Mouse (Mus musculus) forebrain, embryonic 14.5 days (tissue): Measurements from ENCODE around the gene Sdc3. TPM values are rescaled to one million over a fixed set of nuclear protein-coding genes. Genes with fewer than 3 reads are reported as not detected.
A peak's percentile ranks its signal among the peaks of the same experiment; 100 is the strongest.

Experiments
- ATAC-seq: fragments of 200-750 bp; cut with Nextera tagmentation; 2 replicates; pipeline ENCODE4 v1.8.0; 2017; ENCODE audit warnings: mild to moderate bottlenecking, moderate library complexity
- DNase-seq: peaks from one replicate; pipeline ENCODE4 v3.0.0-alpha.2; 2015; ENCODE audit warnings: low spot score
- H3K27ac ChIP-seq: fragments of 300-500 bp; sonication (generic); 2 replicates; pipeline ENCODE4 v1.5.1; 2014; ENCODE audit warnings: low read depth, mild to moderate bottlenecking, control low read depth, low read length, moderate library complexity
- H3K27me3 ChIP-seq: fragments of 300-500 bp; sonication (generic); replicated peaks from 2 replicates; pipeline ENCODE4 v1.6.1; 2014; ENCODE audit warnings: low read length, control low read depth, mixed read lengths; ENCODE audit not compliant: control insufficient read depth, insufficient read depth
- H3K36me3 ChIP-seq: fragments of 300-500 bp; sonication (generic); 2 replicates; pipeline ENCODE4 v1.6.1; 2014; ENCODE audit warnings: low read length, control low read depth; ENCODE audit not compliant: control insufficient read depth, insufficient read depth
- H3K4me1 ChIP-seq: fragments of 300-500 bp; sonication (generic); 2 replicates; pipeline ENCODE4 v1.6.1; 2014; ENCODE audit warnings: antibody characterized with exemption, low read length, control low read depth; ENCODE audit not compliant: control insufficient read depth, insufficient read depth
- H3K4me2 ChIP-seq: fragments of 300-500 bp; sonication (generic); 2 replicates; pipeline ENCODE4 v1.6.1; 2014; ENCODE audit warnings: mild to moderate bottlenecking, control low read depth, low read length
- H3K4me3 ChIP-seq: fragments of 300-500 bp; sonication (generic); 2 replicates; pipeline ENCODE4 v1.5.1; 2014; ENCODE audit warnings: low read depth, low read length, control low read depth
- H3K9ac ChIP-seq: fragments of 300-500 bp; sonication (generic); 2 replicates; pipeline ENCODE4 v1.6.1; 2014; ENCODE audit warnings: mild to moderate bottlenecking, low read length, control low read depth, moderate library complexity
- H3K9me3 ChIP-seq: fragments of 300-500 bp; sonication (generic); replicated peaks from 2 replicates; pipeline ENCODE4 v1.6.1; 2016; ENCODE audit warnings: low read length, control low read depth, mixed read lengths; ENCODE audit not compliant: control insufficient read depth
- WGBS: fragments of 180-500 bp; shearing (Covaris S2); extraction: QIAGEN DNeasy Blood & Tissue Kit; methylation state at CpG from one replicate; pipeline ENCODE4 v1.1.7; 2014; 5-methylcytosine and 5-hydroxymethylcytosine counted together
- polyA plus RNA-seq: library from polyadenylated mRNA; unstranded; fragments of >200 nt; fragmentation: Nextera tagmentation; extraction: Ambion mirVana; gene quantifications from 2 replicates; pipeline ENCODE4 v1.2.1, GENCODE M21; 2014

The Sdc3 gene
- polyA plus RNA-seq: 47.6 and 61.2 TPM in 2 replicates

DNA sequence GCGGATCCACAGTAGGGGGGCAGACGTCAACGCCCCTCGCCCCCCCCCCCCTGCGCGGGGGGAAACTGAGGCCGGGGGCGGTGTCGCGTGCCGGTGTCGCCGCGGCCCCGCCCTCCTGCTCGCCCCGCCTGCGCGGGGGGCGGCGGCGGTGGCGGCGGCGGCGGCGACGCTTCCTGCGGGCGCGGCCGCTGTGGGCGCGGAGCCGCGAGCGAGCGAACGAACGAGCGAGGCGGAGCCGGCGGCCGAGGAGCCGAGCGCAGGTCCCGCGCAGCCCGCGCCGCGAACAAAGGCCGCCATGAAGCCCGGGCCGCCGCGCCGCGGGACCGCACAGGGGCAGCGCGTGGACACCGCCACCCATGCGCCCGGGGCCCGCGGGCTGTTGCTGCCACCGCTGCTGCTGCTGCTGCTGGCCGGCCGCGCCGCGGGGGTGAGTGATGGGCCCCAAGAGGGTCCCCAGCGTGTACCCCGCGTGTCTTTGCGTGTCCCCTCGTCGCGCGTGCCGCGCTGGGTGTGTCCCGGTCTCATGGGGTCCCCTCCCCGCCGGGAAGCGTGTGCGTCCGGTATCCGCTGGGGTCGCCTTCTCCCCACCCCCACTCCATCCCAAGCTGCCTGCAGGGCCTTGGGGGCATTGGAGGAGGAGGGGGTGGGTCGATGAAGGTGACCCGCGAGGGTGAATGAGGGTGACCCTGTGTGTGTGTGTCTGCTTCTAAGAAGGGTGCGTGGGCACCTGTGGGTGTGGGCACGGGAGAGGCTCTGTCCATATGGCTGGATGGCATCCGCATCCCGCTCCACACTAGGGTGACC lies at the start of gene Sdc3:
TSS of gene Sdc3 (plus strand) at position 162 of the 804 bp plus-strand sequence.
- Histone ChIP-seq H3K4me2 (peak within 1 kb of the TSS; percentile 87), H3K27ac (peak within 1 kb of the TSS; percentile 84), H3K27me3 (0 out of 2 replicates have a peak, but pooled peaks cover 4% of the 10 kb centered on the region), H3K9ac (peak within 1 kb of the TSS; percentile 99), H3K36me3 (no peaks in the 10 kb centered on the region), H3K4me3 (peak within 1 kb of the TSS; percentile 82), H3K4me1 (peaks cover 15% of the 10 kb centered on the region), H3K9me3 (no peaks in the 10 kb centered on the region)
- ATAC-seq: peak; percentile 76
- peak; percentile 61 for DNase-seq
- WGBS: 5% methylated on average over 40 of the region's 99 CpGs

DNA sequence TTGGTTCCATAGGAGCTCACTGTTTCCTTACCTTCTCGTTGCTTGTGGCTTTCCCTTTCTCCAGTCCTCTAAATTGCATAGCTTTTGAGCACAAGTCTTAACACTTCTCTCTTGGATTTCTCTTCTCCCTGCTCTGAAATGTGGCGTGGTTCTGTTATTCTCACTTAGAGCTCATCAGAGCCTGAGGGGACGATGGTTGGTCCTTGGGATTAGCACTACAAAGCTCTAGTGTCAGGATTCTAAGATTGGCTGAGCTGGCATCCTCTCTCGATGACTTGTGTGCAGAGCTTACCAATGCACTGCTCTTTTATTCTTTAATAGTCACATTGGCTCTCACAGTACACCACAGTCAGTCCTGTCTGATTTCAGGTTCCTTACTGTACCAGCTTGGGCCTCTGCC lies 48.3 kb upstream of the Sdc3 start:
- Histone ChIP-seq H3K9ac (no peak overlapping the region), H3K27me3 (no peaks in the 10 kb centered on the region), H3K4me2 (no peak overlapping the region), H3K27ac (no peak overlapping the region), H3K9me3 (no peaks in the 10 kb centered on the region), H3K4me3 (no peak overlapping the region), H3K4me1 (no peaks in the 10 kb centered on the region), H3K36me3 (peaks cover 77% of the 10 kb centered on the region)
- ATAC-seq (no peak), DNase-seq (no peak)
- 87% methylated on average over 4 of the region's 4 CpGs for WGBS

DNA sequence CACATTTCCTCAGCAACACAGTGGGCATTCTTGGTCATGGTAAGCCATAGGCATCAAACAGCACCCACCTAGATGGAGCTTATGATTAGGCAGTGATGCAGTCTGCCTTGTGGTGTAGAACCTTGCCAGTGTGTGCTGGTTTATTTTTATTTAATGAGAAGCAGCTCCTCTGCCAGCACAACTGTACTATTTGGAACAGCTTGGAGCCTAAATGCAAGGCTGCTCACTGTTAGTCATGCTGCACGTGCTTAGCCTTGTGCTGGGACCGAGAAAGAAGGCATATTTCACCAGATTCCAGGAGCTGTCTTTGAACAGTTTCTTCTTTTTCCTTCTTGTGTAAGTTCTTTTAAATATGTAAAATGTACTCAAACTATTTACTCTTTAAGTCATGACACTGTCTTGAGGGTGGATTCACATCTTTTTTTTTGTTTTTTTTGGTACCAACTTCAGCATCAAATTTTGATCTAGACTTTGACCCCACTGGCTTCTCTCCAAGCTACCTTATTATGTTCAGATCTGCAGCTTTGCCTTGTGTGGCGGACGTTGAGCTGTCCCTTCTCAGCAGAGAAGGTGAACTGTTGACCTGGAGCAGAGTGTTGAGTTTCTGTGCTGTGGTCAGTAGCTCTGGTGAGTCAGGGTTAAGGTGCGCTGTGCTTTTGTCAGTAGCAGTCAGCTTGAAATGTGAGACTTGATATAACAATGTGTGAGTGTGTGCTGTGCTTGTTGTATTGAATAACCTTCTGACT lies 46.6 kb upstream of the Sdc3 start:
- no peaks in the 10 kb centered on the region for H3K9me3 ChIP-seq
- H3K4me3 ChIP-seq: no peak overlapping the region
- 85% methylated on average over 5 of the region's 5 CpGs for WGBS
- DNase-seq (peak; percentile 46), ATAC-seq (no peak)
- no peaks in the 10 kb centered on the region for H3K4me1 ChIP-seq
- no peaks in the 10 kb centered on the region for H3K27me3 ChIP-seq
- H3K27ac ChIP-seq: no peak overlapping the region
- peaks cover 93% of the 10 kb centered on the region for H3K36me3 ChIP-seq
- no peak overlapping the region for H3K4me2 ChIP-seq
- H3K9ac ChIP-seq: no peak overlapping the region

DNA sequence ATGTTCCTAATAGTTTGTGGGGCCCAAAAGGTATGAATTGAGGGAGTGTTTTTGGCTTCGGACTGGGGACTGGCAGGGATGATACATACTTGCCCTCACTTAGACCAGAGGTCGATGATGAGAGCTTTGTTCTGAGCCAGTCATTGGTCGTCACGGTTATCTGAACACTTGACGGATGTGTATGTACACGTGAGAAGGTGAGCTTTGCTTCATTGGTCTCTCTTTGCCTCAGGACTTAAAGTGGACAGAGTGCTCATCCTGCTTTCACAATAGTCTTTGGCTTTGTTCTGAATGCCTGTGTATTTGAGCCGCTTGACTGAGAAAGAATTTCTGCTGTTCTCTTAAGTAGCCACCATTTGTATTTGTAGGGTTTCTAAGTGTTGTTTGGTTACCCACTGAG lies 42.8 kb upstream of the Sdc3 start:
- WGBS: 85% methylated on average over 7 of the region's 7 CpGs
- H3K9me3 ChIP-seq: no peaks in the 10 kb centered on the region
- H3K4me1 ChIP-seq: no peaks in the 10 kb centered on the region
- H3K36me3 ChIP-seq: peaks cover 93% of the 10 kb centered on the region
- no peaks in the 10 kb centered on the region for H3K27me3 ChIP-seq
- no peak overlapping the region for H3K4me2 ChIP-seq
- no peak overlapping the region for H3K9ac ChIP-seq
- DNase-seq (no peak), ATAC-seq (no peak)
- no peak overlapping the region for H3K27ac ChIP-seq
- no peak overlapping the region for H3K4me3 ChIP-seq

DNA sequence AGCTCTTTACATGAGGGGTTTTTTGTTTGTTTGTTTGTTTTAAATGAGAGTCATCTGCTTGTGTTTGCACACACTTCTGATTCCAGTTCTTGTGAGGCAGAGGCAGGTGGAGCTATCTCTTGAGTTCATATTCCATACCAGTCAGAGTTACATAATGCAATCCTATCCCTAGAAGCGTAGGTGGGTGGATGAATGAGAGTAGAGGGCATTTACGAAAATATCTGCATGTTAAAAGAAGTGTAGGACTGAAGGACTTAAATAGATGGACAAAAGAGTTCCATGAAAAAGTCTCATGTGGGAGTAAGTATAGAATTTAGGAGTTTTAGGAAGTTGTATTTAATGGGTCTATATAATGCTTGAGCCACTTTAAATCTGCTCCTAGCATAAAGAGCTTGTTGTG lies 40.4 kb upstream of the Sdc3 start:
- Histone ChIP-seq H3K27me3 (no peaks in the 10 kb centered on the region), H3K9ac (no peak overlapping the region), H3K9me3 (no peaks in the 10 kb centered on the region), H3K4me3 (no peak overlapping the region), H3K36me3 (peaks cover 88% of the 10 kb centered on the region), H3K4me2 (no peak overlapping the region), H3K4me1 (no peaks in the 10 kb centered on the region), H3K27ac (no peak overlapping the region)
- DNase-seq (no peak), ATAC-seq (no peak)
- WGBS: 87% methylated on average over 2 of the region's 2 CpGs

DNA sequence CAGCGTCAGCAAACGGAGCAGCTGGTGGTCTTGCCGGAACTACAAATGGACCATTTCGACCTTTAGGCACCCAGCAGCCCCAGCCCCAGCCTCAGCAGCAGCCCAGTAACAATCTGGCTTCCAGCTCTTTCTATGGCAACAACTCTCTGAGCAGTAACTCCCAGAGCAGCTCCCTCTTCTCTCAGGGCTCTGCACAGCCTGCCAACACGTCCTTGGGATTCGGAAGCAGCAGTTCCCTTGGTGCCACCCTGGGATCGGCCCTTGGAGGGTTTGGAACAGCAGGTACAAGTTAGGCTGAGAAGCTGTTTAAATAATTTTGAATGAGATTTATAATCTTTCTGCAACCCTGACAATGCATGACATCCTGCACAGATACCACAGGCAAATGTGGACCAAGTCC lies 39.7 kb upstream of the Sdc3 start:
- Histone ChIP-seq H3K9me3 (no peaks in the 10 kb centered on the region), H3K4me2 (no peak overlapping the region), H3K4me1 (no peaks in the 10 kb centered on the region), H3K9ac (no peak overlapping the region), H3K27ac (no peak overlapping the region), H3K4me3 (no peak overlapping the region), H3K36me3 (peaks cover 88% of the 10 kb centered on the region), H3K27me3 (no peaks in the 10 kb centered on the region)
- no peak for DNase-seq
- no peak for ATAC-seq
- WGBS: 84% methylated on average over 7 of the region's 7 CpGs

DNA sequence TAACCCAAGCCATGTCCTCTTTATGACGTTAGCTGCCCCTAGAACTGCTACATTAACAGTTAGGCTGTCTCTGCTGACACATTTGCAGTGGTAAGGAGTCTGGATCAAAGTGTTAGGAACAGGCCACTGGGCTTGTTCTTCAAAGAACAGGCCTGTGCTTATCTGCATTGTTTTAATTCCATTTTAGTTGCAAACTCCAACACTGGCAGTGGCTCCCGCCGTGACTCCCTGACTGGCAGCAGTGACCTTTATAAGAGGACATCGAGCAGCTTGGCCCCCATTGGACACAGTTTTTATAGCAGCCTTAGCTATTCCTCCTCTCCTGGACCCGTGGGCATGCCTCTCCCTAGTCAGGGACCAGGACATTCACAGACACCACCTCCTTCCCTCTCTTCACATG lies 38.6 kb upstream of the Sdc3 start:
- H3K36me3 ChIP-seq: peaks cover 86% of the 10 kb centered on the region
- ATAC-seq: no peak

DNA sequence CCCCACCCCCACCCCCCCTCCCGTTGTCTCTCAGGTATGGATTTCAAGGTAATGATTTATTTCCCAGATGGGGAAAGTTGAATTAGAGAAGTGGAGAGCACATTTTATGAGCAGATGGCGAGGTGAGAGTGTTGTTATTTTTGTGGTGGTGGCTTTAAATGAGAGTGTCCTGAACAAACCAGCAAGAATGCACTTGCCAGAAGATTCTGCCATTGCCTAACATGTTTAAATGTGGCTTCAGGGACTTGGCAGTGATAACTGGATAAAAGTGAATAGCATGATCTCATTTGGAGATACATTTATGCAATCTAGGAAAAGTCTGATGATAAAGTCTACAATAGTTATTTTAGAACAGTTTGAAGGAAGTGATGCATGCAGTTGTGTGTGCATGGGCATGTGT lies 37.6 kb upstream of the Sdc3 start:
- H3K4me2 ChIP-seq: no peak overlapping the region
- H3K9me3 ChIP-seq: no peaks in the 10 kb centered on the region
- no peak for ATAC-seq
- no peak for DNase-seq
- H3K9ac ChIP-seq: no peak overlapping the region
- no peaks in the 10 kb centered on the region for H3K4me1 ChIP-seq
- H3K36me3 ChIP-seq: peaks cover 87% of the 10 kb centered on the region
- H3K4me3 ChIP-seq: no peak overlapping the region
- no peaks in the 10 kb centered on the region for H3K27me3 ChIP-seq
- WGBS: 91% methylated on average over 2 of the region's 2 CpGs
- no peak overlapping the region for H3K27ac ChIP-seq

More for the DNA sequence above, 38.6 kb upstream of the Sdc3 start:
- Histone ChIP-seq H3K4me3 (no peak overlapping the region), H3K4me2 (no peak overlapping the region), H3K27ac (no peak overlapping the region), H3K4me1 (no peaks in the 10 kb centered on the region), H3K27me3 (no peaks in the 10 kb centered on the region), H3K9ac (no peak overlapping the region), H3K9me3 (no peaks in the 10 kb centered on the region)
- no peak for DNase-seq
- WGBS: 81% methylated on average over 5 of the region's 5 CpGs

DNA sequence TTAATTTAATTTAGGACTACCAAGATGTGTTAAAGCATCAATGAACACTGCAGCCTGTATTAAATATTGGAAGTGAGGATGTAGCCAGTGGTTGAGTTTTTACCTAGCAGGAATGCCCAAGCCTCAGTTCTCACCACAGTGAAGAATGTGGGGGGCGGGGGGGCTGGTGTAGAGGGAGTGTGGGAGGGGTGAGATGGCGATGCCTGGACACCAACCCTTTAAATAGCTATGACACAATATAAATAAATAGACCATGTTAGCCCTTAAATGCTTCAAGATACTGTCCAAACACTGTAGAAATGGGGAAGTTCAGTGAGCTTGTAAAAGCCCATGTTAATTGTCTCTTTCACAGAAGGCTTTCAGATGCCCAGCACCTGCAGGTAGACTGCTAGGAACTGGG lies 32.5 kb upstream of the Sdc3 start:
- Histone ChIP-seq H3K9me3 (no peaks in the 10 kb centered on the region), H3K9ac (no peak overlapping the region), H3K27me3 (no peaks in the 10 kb centered on the region), H3K27ac (no peak overlapping the region), H3K4me2 (no peak overlapping the region), H3K4me1 (no peaks in the 10 kb centered on the region), H3K36me3 (peaks cover 88% of the 10 kb centered on the region), H3K4me3 (no peak overlapping the region)
- ATAC-seq: no peak
- DNase-seq: no peak
- 94% methylated on average over 2 of the region's 2 CpGs for WGBS
